Mouse (Mus musculus) erythroblast, adult 5-6 weeks (primary cell): ENCODE data around the gene Gpbp1l1. TPM values are rescaled to one million over a fixed set of nuclear protein-coding genes. Genes with fewer than 3 reads are reported as not detected.

Source experiments
- ATAC-seq: replicated peaks from 2 replicates; pipeline ENCODE4 v1.8.0; 2016; ENCODE audit warnings: moderate number of reproducible peaks, mild to moderate bottlenecking, moderate TSS enrichment, inconsistent platforms; ENCODE audit not compliant: poor library complexity, low FRiP score, severe bottlenecking
- total RNA-seq, 2 experiments: library from RNA; stranded (forward) in 1 of 2; stranded (reverse) in 1 of 2; fragments of 150-400 nt in 1 of 2; fragments of 200-764, 138-1000 nt in 1 of 2; gene quantifications; 2 replicates each; pipeline versions ENCODE4 v1.2.3 to v1.2.4; 2015 to 2017; ENCODE audit warnings: low replicate concordance in 2 of 2

Gpbp1l1 gene
- 74.2 and 83.6 TPM in 2 replicates for total RNA-seq (2015; ENCODE audit: low replicate concordance)
- total RNA-seq (2017; ENCODE audit: low replicate concordance), result 141 and 166 TPM in 2 replicates

DNA sequence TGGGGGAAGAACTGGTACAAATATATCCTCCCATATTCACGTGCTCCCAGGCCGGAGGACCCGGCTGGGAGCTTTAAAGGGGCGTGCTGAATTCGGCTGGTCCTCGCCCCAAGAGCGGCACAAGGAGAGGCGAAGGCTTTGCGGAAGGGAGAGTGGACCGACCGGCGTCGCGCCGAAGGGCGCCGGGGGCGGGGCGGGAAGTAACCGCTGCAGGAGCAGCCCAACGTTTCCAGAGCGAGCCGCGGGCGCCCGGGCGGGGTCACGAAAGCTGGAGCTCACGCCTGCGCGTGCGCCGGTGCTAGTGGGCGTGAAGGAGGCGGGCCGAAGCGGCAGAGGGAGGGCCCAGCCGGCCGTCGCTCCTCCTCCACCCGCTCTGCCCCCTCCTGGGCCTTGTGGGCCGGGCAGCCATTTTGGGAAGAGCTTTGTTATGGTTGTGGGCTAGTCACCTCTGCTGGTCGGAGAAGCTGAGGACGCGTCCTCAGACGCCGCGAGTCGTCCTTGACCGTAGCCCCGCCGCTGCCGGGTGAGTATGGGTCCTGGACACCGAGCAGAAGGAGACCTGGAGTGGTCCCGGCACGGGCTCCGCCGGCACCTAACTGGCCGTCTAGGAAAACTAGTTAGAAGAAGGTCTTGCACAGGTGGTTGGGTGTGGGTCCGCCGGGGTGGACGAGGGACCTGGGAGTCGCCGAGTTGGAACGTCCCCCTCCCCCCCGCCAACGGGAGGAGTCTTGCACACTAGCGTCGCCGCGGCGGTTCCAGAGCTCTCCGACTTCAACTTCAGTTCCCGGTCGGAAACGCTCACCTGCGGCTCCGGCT, at the start of gene Gpbp1l1:
Gene Gpbp1l1, plus strand, starts transcription at position 353 of the 816 bp plus-strand sequence.
- peak; percentile 85 for ATAC-seq

DNA sequence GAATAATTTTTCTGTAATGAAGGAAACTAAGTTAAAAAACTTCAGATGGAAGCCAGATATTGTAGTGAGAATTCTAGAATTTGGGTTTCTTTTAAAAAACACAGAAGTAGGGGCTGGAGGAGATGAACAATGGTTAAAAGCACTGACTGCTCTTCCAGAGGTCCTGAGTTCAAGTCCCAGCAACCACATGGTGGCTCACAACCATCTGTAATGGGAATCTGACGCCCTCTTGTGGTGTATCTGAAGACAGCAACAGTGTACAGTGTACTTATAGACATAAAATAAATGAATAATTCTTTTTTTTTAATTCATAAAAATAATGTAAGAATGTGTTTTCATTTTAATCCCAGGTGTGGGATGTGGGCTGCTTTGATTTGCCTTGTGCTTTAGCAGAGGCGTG, 26.3 kb upstream of the Gpbp1l1 start:
- no peak for ATAC-seq

DNA sequence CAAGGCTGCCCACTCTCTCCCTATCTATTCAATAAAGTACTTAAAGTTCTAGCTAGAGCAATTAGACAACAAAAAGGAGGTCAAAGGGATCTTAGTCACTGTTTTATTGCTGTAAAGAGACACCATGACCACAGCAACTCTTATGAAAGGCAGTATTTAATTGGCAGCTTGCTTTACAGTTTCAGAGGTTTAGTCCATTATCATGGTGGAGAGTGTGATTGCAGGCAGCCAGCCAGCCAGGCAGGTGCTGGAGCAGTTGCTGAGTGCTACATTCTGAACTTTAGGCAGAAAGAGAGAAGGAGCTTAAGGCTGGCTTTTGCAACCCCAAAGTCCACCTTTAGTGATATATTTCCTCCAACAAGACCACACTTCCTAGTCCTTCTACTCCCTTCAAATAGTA, 21.1 kb upstream of the Gpbp1l1 start:
- no peak for ATAC-seq

DNA sequence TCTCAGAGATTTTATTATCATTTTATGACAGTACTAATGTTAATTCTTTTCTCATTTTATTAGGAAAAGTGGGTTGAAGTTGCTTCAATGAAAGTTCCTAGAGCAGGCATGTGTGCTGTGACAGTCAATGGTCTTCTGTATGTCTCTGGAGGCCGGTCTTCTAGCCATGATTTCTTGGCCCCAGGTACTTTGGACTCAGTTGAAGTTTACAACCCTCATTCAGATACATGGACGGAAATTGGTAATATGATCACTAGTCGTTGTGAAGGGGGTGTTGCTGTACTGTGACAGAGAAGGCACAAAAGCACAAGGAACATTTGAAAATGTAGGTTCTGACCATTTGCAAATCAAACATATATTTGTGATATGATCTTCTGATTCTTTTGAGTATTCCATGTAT, 19.7 kb upstream of the Gpbp1l1 start:
- no peak for ATAC-seq

DNA sequence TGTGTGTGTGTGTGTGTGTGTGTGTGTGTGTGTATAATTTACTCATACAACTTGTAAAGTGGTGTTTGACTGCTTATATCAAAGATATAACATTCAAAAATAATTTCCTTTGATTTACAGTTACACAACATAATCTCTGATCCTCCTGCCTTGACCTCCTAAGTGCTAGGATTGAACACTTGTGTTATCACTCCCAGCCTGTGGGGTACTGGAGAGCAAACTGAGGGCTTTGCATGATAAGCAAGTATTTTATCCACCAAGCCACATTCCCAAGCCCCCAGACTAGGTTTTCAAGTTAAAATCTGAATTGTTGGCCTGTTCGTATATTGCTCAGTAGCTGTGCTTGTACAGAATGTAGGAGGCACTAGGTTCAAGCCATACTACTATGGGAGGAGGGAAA, 7.0 kb upstream of the Gpbp1l1 start:
- ATAC-seq, result no peak

DNA sequence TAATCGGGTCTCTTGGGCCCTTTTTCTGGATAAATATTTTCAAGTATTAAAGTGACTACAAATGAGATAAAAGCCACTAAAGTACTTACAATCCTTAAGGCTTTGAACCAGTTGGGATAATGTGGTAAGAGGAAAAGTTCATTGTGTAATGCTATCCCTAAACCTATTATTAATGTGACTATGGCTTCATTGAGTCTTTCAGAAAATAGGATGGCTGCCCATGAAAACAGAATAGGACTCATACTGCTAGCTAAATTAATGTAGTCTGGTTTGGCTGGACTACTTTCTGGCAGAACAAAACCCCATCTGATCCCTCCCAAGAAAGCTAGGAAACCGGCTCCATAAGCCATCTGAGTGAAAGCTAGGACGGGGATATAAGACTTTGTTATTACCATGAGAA, 4.4 kb upstream of the Gpbp1l1 start:
- ATAC-seq, result no peak

DNA sequence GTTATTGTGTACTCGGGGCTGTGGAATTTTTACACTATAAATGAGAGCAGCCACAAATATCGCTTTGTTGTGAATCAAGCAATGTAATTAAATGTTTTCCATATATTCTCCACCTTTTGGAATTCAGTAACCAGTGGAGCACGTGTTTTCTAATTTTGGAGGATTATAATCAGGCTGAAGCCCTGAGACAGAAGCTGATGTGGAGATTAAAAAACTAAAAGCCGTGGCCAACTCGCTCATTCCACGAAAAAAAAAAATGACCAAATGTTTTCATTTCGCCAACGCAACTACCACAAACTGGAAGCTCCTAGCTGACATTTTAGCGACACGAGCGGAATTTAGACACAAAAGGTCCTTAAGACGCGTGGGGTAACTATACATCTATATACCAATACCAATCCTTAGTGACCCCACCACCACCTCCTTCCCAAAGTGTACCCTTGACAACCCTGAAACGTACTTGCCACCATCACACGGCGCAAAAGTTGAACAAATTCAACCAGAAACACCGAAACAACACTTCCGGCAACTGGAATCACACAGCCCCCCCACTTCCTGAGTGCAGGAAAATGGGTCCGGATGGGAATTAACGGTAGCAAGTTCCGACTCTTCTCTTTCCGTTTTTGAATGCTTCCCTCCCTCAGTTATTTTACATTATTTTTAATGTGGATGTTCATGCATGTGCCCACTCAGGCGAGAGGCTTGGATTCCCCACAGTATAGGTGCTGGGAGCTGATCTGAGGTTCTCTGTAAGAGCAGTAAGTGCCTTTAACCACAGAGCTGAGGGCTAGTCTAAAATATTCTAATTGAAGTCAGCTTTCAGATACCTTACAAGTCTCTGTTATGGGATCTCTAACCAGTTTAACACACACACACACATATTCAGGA, 1.8 kb upstream of the Gpbp1l1 start, which contains the start of gene Tmem69:
Gene Tmem69, minus strand, starts transcription at position 524 of the 888 bp plus-strand sequence.
- ATAC-seq, result peak; percentile 23; the same call in 1 of the 2 replicates

DNA sequence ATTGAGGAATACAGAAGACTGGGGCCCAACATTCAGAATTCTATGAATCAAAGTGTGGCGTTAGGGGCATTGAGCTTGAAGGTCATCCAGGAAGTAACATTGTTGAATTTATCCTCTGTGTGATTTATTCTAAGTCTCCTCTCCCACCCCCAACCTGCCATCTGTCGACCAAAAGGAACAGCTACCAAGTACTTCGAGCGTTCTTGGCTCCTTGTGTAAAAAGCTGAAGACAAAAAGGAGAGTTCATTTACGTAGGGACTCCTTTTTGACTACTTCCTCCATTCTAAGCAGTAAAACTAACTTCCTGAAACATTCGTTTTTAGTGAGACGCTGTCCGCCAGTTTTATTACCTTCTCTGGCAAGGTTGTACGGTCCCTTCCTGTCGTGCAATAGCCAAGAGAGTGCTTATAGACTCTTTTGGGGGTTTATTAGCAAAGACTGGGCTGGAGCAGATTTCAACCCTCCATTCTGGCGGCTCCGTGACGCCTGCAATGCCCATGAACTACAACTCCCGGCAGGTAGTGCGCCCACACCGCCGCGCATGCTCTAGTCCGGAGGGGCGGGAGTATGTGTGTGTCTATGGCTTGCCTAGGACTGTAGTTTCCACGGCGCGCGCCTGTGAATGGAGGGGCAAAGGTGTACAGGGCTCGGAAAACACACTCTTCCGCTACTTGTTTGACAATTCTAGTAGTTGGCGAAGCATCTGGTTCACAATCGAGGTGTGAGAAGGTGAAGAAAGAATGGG, 725 bp upstream of the Gpbp1l1 start:
- peak; percentile 89 for ATAC-seq

DNA sequence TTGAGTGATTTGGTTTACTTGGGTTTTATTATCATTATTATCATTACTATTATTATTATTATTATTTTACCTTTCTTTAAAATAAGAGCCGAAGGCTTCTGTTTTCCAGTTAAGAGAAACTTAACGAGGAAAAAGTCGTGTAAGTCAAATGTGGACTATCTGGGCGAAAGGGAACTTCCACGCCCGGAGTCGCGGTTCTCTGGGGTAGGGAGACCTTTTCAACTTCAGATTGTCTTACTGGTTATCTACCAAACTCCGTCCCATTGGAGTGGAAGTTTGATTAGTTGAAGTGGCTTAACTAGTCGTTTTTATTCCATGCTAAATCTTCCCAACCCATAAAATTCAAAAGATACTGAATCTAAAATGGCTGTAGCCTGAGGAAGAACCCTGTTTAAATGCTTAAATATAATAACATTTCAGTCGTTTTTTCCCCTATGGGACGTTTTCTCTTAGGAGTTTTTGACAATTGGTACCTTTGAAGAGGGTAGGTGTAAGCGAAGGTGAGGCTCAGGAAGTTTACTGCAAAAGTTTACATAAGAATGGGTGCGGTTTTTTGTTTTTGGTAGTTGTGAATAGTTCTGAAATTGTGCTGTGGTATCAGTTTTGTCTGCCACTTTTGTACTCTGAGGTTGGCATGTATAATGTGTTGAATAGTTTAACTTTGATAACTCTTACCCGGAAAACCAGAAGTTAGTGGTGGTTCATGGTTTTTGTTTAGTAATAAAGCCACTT, 859 bp downstream of the Gpbp1l1 start:
- no peak for ATAC-seq

DNA sequence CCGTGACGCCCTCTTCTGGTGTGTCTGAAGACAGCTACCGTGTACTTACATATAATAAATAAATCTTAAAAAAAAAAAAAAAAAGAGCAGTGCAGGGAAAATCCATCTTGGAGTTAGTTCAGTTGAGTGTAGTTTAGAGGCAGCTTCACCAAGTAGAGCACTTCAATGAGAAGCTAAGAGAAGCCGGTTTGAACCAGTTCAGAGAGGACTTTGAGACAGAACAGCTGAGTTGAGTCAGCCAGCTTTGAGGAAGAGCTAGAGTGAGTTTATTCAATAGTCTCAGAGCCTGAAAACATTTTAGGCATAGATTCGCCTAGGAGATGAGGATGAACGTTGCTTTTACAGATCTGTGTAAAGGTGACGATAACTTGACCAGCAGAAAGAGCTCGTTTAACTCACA, 38.3 kb downstream of the Gpbp1l1 start:
- no peak for ATAC-seq

DNA sequence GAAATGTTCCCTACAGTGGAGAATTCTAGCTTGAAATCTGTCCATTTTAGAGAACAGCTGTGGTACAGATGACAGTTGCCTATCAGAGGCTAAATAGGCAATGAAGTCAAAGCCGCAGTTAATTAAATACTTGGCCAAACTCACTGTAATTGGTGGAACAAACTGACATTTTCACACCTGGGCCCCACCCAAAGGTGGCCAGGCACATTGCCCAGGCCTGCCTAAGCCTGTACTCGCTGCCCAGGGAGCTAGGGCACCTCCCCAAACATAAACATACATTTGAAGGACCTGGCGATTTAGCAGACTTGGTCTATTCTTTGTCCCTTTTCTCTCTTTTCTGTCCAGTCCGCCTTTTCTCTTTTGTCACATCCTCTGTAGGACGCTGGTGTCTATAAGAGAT, 38.9 kb downstream of the Gpbp1l1 start, which contains the start of gene Ccdc17:
Gene Ccdc17, plus strand, starts transcription at position 276 of the 400 bp plus-strand sequence.
- no peak for ATAC-seq

DNA sequence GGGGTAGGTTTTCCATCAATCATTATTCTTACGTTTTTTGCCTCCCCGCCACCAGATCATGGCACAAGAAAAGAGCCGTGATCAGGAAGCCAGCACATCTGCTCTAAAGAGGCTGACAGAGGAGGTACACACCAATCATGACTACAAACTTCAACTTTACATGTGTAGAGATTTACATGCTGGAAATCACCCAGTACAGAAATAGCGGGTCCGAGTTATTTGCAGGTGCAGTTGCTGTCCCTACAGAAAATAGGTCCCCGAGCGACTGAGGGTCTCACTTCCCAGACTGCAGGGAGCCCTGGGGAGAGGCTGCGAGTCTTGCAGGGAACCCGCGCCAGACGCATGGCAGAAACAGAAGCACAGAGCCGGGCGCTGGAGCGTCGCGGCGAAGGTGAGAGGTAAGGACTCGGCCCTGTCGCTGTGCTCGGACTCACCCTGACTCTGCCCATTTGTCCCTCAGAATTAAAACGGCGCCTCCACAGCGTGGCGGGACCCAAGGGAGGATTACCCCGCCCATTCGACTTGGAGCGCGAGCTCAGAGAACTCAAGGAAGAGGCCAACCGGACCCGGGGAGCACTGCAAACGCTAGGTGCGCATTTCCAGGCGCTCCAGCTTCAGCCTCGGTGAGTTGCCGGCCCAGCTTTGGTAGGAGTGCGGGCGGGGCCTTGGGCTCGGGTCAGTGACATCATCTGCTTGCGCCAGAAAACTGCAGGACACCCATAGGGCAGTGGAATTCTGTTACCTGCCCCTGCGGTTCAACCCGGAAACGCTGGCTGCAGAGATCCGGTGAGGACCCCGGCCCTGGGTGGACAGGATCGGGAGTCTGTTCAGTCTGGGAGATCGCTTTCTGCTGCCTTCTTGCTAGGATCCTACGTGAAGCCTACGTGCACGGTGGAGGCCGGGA, 39.8 kb downstream of the Gpbp1l1 start:
- peak; percentile 96 for ATAC-seq

DNA sequence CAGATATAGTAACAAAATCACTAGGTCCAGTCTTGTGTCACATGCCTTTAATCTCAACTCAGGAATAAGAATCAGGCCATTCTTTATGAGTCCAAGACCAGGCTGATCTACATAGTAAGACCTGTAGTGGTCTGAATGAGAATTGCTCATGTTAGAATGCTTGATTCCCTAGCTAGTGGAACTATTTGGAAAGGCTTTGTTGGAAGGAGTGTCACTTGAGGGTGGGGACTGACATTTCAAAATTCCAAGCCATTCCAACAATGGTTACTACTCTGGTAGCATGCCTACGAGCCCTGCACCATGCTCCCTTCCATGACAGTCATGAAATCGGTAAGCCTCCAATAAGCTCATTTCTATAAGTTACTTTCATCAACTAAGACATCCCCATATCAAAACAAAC, 55.2 kb downstream of the Gpbp1l1 start:
- no peak for ATAC-seq

DNA sequence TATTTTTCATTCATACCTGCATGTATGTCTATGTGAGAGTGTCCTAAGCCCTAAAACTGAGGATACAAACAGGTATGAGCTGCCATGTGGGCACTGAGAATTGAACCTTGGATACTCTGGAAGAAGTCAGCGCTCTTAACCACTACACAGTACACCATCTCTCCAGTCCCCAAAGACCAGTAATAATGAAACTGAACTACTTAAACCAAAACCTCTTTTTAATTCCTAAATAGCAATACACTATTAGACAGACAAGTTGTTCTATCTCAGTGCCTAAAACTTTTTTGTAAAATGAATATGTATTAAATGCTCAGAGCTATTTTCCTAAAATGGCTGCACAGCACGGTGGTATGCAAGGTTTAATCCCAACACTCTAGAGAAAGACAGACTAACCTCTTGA, 57.8 kb downstream of the Gpbp1l1 start:
- no peak for ATAC-seq

DNA sequence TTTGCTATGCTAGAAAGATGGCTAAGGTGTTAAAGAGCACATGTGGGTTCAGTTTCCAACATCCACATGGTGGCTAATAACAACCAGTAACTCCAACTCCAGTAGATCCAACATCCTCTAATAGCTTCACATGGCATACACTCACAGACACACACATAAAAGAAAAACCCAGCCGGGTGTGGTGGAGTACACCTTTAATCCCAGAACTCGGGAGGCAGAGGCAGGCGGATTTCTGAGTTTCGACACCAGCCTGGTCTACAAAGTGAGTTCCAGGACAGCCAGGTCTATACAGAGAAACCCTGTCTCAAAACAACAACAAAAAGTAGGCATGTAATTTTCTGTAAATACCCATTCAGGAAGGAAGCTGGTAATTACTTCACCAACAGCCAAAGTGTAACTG, 67.4 kb downstream of the Gpbp1l1 start:
- no peak for ATAC-seq

DNA sequence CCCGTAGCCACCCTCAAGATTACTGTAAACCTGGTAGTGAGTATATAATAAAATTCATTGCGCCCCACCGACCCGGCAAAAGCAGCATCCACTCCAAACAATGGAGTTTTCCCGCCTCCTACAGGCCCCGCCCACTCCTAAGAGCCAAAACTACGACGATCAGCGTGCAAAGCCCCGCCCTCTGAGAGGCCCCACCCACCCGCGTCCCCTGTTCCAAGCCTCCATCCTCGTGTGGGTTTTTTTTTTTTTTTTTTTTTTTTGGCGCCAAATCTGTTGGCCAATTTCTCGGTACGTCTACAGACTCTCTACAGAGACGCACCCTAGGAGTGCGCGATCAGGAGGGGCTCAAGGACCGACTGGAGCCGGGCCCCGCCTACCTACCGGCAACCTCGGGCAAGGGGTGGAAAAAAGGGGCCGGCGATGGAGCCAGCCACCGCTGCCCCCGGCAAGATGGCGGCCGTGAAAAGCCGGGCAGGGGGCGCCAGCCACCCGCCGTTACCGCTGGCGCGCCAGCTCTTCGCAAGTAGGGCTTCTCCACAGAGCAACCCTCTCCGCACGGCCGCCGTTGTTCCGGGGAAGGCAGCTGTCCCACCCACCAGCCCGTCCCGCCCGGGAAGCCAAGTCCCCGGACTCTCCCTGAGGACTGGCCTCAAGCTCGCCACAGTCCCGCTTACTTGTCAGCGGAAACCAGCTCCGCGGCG, 69.3 kb downstream of the Gpbp1l1 start:
- ATAC-seq, result peak; percentile 80

DNA sequence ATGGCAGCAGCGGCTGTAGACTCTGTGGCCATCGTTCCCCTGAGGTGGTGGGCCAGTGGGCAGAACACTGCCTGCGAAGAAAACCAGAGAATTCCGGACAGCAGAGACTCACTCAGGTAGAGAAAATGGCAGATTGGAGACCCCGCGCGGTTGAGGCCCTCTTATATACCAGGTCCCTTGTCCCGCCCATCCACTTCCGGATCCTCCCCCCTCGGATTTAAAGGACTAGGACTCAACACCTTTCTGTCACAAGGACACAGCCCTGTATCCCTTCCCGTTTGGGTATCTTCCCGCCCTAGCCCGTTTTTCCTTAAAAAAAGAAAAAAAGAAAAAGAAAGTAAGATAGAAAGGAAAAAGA, 69.9 kb downstream of the Gpbp1l1 start:
- ATAC-seq, result peak; percentile 90
